Mouse (Mus musculus): ENCODE data around the gene Hint2. TPM values are rescaled to one million over a fixed set of nuclear protein-coding genes. Genes with fewer than 3 reads are reported as not detected.

The Hint2 gene
- polyA plus RNA-seq (2014; fragmentation: Nextera tagmentation; extraction: Ambion mirVana): 76.3 and 84.7 TPM in 2 replicates

DNA sequence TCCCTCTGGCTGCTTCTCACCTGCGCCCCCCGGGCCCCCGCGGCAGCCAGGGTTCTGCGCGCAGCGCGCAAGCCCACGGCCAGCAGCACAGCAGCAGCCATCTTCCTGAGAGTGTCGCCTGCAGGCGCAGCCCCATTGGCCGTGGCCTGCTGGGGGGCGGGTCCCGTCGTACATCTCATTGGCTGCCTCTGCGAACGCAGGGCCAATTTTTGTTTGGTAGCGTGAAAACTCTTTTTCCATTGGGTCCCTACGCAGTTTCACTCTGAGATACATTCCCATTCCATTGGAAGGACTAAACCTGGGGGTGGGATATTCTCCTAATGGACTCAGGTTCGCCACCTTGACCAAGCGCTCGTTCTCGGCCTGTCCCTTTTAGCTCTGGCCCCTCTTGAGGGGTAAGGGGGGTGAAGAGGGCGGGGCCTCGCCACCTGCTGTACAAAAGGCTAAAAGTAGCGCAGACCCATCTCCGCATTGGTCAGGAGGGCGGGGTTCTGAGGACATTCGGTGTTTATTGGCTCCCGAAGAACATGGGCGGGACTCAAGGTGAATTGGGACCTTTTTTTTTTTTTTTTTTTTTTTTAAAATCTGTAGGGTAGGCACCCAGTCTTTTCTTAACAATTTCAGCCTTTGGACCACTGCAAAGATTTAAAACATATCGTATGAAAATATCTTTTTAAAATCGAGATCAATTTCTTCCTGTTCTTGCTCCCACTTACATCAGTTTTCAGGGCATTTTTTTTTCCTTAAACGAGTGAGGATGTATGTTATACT is at the start of gene Hint2:
Gene Hint2 (minus strand): TSS at position 128 of the 771 bp plus-strand sequence.
- 2% methylated on average over 34 of the region's 34 CpGs for WGBS
- ATAC-seq (replicated peaks; ENCODE audit: insufficient number of reproducible peaks, low FRiP score, low TSS enrichment, low read depth) (peak; percentile 97), DNase-seq (ENCODE audit: low spot score) (peak; percentile 98)
- Histone ChIP-seq H3K27ac (replicated peaks; ENCODE audit: low read depth, low read length) (peak within 1 kb of the TSS; percentile 78), H3K36me3 (replicated peaks; ENCODE audit: control insufficient read depth, insufficient read depth, low read depth, low read length) (no peaks in the 10 kb centered on the region), H3K27me3 (ENCODE audit: control insufficient read depth, insufficient read depth, low read length) (no peaks in the 10 kb centered on the region), H3K9ac (replicated peaks; ENCODE audit: low read length) (peak within 1 kb of the TSS; percentile 90), H3K4me3 (ENCODE audit: low read depth, low read length) (peak within 1 kb of the TSS; percentile 82), H3K9me3 (replicated peaks; ENCODE audit: control insufficient read depth, low read length) (no peaks in the 10 kb centered on the region), H3K4me1 (ENCODE audit: control insufficient read depth, insufficient read depth, low read length) (no peaks in the 10 kb centered on the region), H3K4me2 (ENCODE audit: low read depth, low read length) (peak within 1 kb of the TSS; percentile 60)

DNA sequence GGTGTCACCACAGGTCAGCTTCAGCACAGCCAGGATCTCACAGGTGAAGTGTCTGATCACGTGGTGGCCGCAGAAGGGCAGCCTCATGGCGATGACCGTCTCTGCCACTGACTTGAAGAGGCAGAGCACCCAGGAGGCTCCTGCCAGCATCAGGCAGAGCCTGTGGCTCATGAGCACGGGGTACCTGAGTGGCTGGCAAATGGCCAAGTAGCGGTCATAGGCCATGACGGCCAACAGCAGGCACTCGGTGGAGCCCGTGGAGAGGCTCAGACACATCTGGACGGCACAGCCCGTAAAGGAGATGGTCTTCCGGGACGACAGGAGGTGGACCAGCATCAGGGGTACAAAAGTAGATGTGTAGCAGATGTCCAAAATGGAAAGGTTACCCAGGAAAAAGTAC is 49.7 kb upstream of the Hint2 start:
- Histone ChIP-seq H3K4me1 (ENCODE audit: control insufficient read depth, insufficient read depth, low read length) (no peaks in the 10 kb centered on the region), H3K4me2 (ENCODE audit: low read depth, low read length) (no peak overlapping the region), H3K9ac (replicated peaks; ENCODE audit: low read length) (no peak overlapping the region), H3K4me3 (ENCODE audit: low read depth, low read length) (no peak overlapping the region), H3K27ac (replicated peaks; ENCODE audit: low read depth, low read length) (no peak overlapping the region), H3K9me3 (replicated peaks; ENCODE audit: control insufficient read depth, low read length) (no peaks in the 10 kb centered on the region), H3K36me3 (replicated peaks; ENCODE audit: control insufficient read depth, insufficient read depth, low read depth, low read length) (no peaks in the 10 kb centered on the region), H3K27me3 (ENCODE audit: control insufficient read depth, insufficient read depth, low read length) (no peaks in the 10 kb centered on the region)
- ATAC-seq (replicated peaks; ENCODE audit: insufficient number of reproducible peaks, low FRiP score, low TSS enrichment, low read depth) (no peak), DNase-seq (ENCODE audit: low spot score) (no peak)
- WGBS: 86% methylated on average over 13 of the region's 13 CpGs

DNA sequence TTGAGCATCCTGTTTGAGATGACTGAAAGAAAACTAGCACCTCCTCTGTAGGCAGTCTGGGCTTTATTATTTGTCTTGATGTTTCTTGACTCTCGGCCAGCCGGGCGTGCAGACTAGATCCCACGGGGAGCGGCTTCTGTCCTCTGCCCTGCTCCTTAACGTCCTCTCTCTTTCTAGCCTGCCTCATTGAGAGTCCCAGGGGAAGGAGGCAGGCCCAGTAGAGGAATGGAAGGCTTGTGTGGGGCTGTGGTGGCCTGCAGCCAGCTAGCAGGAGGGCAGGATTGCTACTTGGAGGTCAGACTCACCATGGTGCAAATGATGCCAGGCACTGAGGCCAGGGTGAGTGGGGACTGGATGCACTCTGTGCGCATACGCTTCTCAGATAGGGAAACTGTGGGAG is 47.6 kb upstream of the Hint2 start:
- H3K27ac ChIP-seq (replicated peaks; ENCODE audit: low read depth, low read length): no peak overlapping the region
- H3K36me3 ChIP-seq (replicated peaks; ENCODE audit: control insufficient read depth, insufficient read depth, low read depth, low read length): no peaks in the 10 kb centered on the region
- H3K4me3 ChIP-seq (ENCODE audit: low read depth, low read length): no peak overlapping the region
- H3K4me1 ChIP-seq (ENCODE audit: control insufficient read depth, insufficient read depth, low read length): no peaks in the 10 kb centered on the region
- ATAC-seq (replicated peaks; ENCODE audit: insufficient number of reproducible peaks, low FRiP score, low TSS enrichment, low read depth): no peak
- no peaks in the 10 kb centered on the region for H3K27me3 ChIP-seq (ENCODE audit: control insufficient read depth, insufficient read depth, low read length)
- H3K4me2 ChIP-seq (ENCODE audit: low read depth, low read length): no peak overlapping the region
- WGBS: 86% methylated on average over 8 of the region's 8 CpGs
- no peaks in the 10 kb centered on the region for H3K9me3 ChIP-seq (replicated peaks; ENCODE audit: control insufficient read depth, low read length)
- no peak for DNase-seq (ENCODE audit: low spot score)
- no peak overlapping the region for H3K9ac ChIP-seq (replicated peaks; ENCODE audit: low read length)

DNA sequence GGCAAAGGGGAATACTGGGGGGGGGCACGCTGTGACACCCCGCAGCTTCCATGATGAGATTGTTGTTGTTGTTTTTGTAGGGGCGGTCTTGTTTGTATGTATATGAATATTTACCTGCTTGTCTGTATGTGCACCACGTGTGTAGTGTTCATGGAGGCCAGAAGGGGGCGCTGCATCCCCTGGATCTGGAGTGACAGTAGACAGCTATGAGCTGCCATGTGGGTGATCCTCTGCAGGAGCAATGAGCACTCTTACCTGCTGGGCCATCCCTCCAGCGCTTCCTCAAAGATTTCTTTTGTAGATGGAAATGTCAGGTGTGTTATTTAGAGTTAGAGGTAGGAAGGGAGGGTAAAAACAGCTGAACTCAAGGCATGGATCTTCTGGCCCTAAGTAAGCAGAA is 47.2 kb upstream of the Hint2 start:
- no peak overlapping the region for H3K4me3 ChIP-seq (ENCODE audit: low read depth, low read length)
- 73% methylated on average over 6 of the region's 6 CpGs for WGBS
- DNase-seq (ENCODE audit: low spot score): no peak
- no peaks in the 10 kb centered on the region for H3K36me3 ChIP-seq (replicated peaks; ENCODE audit: control insufficient read depth, insufficient read depth, low read depth, low read length)
- H3K4me1 ChIP-seq (ENCODE audit: control insufficient read depth, insufficient read depth, low read length): no peaks in the 10 kb centered on the region
- H3K27ac ChIP-seq (replicated peaks; ENCODE audit: low read depth, low read length): no peak overlapping the region
- no peak overlapping the region for H3K4me2 ChIP-seq (ENCODE audit: low read depth, low read length)
- no peaks in the 10 kb centered on the region for H3K9me3 ChIP-seq (replicated peaks; ENCODE audit: control insufficient read depth, low read length)
- no peak overlapping the region for H3K9ac ChIP-seq (replicated peaks; ENCODE audit: low read length)
- no peaks in the 10 kb centered on the region for H3K27me3 ChIP-seq (ENCODE audit: control insufficient read depth, insufficient read depth, low read length)
- ATAC-seq (replicated peaks; ENCODE audit: insufficient number of reproducible peaks, low FRiP score, low TSS enrichment, low read depth): no peak

DNA sequence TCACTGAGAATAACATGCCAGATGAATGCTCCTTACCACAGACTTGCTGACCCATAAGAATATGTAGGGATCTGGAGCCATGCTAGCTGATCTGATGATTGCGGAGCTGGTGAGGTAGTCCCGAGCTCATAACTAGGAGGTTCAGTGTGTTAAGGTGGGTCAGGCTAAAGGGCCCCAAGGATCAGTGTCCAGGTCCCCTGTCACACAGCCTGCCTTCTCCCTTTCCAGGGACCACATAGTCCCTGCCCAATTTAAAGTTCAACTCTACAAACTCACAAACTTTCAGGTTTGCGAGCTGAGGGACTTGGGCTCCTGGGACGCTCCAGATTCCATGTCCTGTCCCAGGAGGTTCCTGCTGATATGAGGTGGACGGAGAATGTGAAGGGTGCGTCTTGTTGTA is 44.4 kb upstream of the Hint2 start, which contains the start of gene Olfr70:
Gene Olfr70 (minus strand): TSS at position 101 of the 400 bp plus-strand sequence.
- no peak for ATAC-seq (replicated peaks; ENCODE audit: insufficient number of reproducible peaks, low FRiP score, low TSS enrichment, low read depth)

DNA sequence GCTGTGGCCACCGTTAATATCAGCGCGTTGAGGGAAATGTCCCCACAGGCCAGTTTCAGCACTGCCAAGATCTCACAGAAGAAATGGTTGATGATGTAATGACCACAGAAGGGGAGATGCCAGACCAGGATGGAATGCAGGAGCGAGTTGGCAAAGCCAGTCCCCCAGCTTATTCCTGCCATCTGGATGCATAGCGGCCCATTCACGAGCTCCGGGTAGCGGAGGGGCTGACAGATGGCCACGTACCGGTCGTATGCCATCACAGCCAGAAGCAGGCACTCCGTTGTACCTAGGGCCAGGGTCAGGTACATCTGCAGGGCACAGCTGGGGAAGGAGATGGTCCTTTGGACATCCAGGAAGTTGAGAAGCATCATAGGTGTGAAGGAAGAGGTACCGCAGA is 40.3 kb upstream of the Hint2 start:
- no peaks in the 10 kb centered on the region for H3K9me3 ChIP-seq (replicated peaks; ENCODE audit: control insufficient read depth, low read length)
- ATAC-seq (replicated peaks; ENCODE audit: insufficient number of reproducible peaks, low FRiP score, low TSS enrichment, low read depth): no peak
- no peaks in the 10 kb centered on the region for H3K27me3 ChIP-seq (ENCODE audit: control insufficient read depth, insufficient read depth, low read length)
- H3K27ac ChIP-seq (replicated peaks; ENCODE audit: low read depth, low read length): no peak overlapping the region
- DNase-seq (ENCODE audit: low spot score): no peak
- H3K36me3 ChIP-seq (replicated peaks; ENCODE audit: control insufficient read depth, insufficient read depth, low read depth, low read length): no peaks in the 10 kb centered on the region
- WGBS: 93% methylated on average over 13 of the region's 13 CpGs
- H3K4me3 ChIP-seq (ENCODE audit: low read depth, low read length): no peak overlapping the region
- no peak overlapping the region for H3K4me2 ChIP-seq (ENCODE audit: low read depth, low read length)
- no peaks in the 10 kb centered on the region for H3K4me1 ChIP-seq (ENCODE audit: control insufficient read depth, insufficient read depth, low read length)
- no peak overlapping the region for H3K9ac ChIP-seq (replicated peaks; ENCODE audit: low read length)

More for the DNA sequence above, 44.4 kb upstream of the Hint2 start, which contains the start of gene Olfr70:
- Histone ChIP-seq H3K9ac (replicated peaks; ENCODE audit: low read length) (no peak within 1 kb of the TSS), H3K27ac (replicated peaks; ENCODE audit: low read depth, low read length) (no peak within 1 kb of the TSS), H3K4me3 (ENCODE audit: low read depth, low read length) (no peak within 1 kb of the TSS), H3K36me3 (replicated peaks; ENCODE audit: control insufficient read depth, insufficient read depth, low read depth, low read length) (no peaks in the 10 kb centered on the region), H3K9me3 (replicated peaks; ENCODE audit: control insufficient read depth, low read length) (no peaks in the 10 kb centered on the region), H3K4me2 (ENCODE audit: low read depth, low read length) (no peak within 1 kb of the TSS), H3K4me1 (ENCODE audit: control insufficient read depth, insufficient read depth, low read length) (no peaks in the 10 kb centered on the region), H3K27me3 (ENCODE audit: control insufficient read depth, insufficient read depth, low read length) (no peaks in the 10 kb centered on the region)
- WGBS: 84% methylated on average over 6 of the region's 6 CpGs
- no peak for DNase-seq (ENCODE audit: low spot score)

DNA sequence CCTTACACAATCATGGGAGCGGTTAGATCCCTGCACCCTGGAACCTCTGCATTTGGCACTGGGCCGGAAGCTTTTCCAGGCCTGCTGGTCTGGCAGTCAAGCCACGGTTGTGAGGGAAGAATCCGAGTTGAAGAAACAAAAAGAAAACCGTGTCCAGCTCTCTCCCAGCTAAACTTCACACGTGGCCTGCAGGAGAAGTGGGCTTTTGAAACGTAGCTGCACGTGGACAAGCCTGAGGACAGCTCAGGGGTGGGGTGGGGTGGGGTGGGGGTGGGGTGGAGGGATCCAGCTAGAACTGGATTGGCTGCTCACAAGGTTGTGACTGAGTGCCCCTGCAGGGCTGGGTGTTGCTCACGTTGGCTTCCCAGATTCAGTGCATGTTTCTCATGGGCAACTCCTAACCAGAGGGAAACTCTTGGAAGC is 39.0 kb upstream of the Hint2 start:
- Histone ChIP-seq H3K4me2 (ENCODE audit: low read depth, low read length) (no peak overlapping the region), H3K4me1 (ENCODE audit: control insufficient read depth, insufficient read depth, low read length) (no peaks in the 10 kb centered on the region), H3K27ac (replicated peaks; ENCODE audit: low read depth, low read length) (no peak overlapping the region), H3K27me3 (ENCODE audit: control insufficient read depth, insufficient read depth, low read length) (no peaks in the 10 kb centered on the region), H3K9ac (replicated peaks; ENCODE audit: low read length) (no peak overlapping the region), H3K9me3 (replicated peaks; ENCODE audit: control insufficient read depth, low read length) (no peaks in the 10 kb centered on the region), H3K4me3 (ENCODE audit: low read depth, low read length) (no peak overlapping the region), H3K36me3 (replicated peaks; ENCODE audit: control insufficient read depth, insufficient read depth, low read depth, low read length) (no peaks in the 10 kb centered on the region)
- WGBS: 35% methylated on average over 9 of the region's 9 CpGs
- no peak for ATAC-seq (replicated peaks; ENCODE audit: insufficient number of reproducible peaks, low FRiP score, low TSS enrichment, low read depth)
- no peak for DNase-seq (ENCODE audit: low spot score)

DNA sequence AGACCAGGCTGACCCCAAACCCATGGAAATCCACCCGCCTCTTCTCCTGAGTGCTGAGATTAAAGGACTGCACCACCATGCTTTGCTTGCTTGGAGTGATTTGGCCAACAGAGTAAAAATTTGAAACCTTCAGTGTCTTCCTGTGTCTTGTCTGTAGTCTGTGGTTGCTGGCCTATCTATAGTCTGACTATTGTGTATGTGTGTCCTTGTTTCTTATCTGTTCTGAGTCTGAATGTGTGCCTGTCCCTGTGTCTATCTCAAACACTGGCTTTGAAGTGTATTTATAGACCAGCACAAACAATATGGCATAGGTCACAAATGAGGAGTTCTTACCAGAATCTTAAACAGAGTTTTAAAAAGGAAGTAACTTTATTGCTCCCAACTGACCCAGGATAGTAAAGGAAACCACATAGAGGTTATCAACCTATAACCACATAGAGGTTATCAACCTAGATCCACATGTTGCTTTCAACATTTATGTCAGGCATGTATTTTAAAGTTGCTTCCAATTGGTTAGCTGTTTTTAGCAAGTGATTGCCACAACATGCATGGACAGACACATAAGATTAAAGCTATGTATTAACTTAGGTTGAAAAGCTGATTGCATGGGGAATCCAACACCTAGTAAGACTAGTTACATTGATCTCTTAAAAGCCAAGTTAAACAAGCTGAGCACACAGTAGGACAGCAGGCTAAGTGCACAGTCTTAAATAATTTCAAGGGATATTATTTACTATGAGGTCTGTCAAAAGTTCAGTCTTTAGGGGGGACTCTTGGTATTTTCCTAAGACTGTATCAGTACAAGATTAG is 38.4 kb upstream of the Hint2 start:
- H3K9me3 ChIP-seq (replicated peaks; ENCODE audit: control insufficient read depth, low read length): no peaks in the 10 kb centered on the region
- DNase-seq (ENCODE audit: low spot score) (no peak), ATAC-seq (replicated peaks; ENCODE audit: insufficient number of reproducible peaks, low FRiP score, low TSS enrichment, low read depth) (no peak)
- no peak overlapping the region for H3K4me3 ChIP-seq (ENCODE audit: low read depth, low read length)
- no peak overlapping the region for H3K4me2 ChIP-seq (ENCODE audit: low read depth, low read length)
- no peaks in the 10 kb centered on the region; the same call in 1 of the 2 replicates for H3K36me3 ChIP-seq (replicated peaks; ENCODE audit: control insufficient read depth, insufficient read depth, low read depth, low read length)
- 86% methylated on average over 1 of the region's 1 CpGs for WGBS
- no peaks in the 10 kb centered on the region for H3K4me1 ChIP-seq (ENCODE audit: control insufficient read depth, insufficient read depth, low read length)
- H3K27me3 ChIP-seq (ENCODE audit: control insufficient read depth, insufficient read depth, low read length): no peaks in the 10 kb centered on the region
- no peak overlapping the region for H3K27ac ChIP-seq (replicated peaks; ENCODE audit: low read depth, low read length)
- no peak overlapping the region for H3K9ac ChIP-seq (replicated peaks; ENCODE audit: low read length)

Measured in embryonic facial prominence, embryonic 11.5 days (tissue).